Mouse (Mus musculus) E14TG2a.4 (cell line): ENCODE data around the gene Shprh.

Experiments
- H3K27me3 ChIP-seq: 2 replicates; pipeline ENCODE4 v1.6.1; 2014; ENCODE audit warnings: low read length, control low read depth; ENCODE audit not compliant: insufficient read depth
- H3K36me3 ChIP-seq: 2 replicates; pipeline ENCODE4 v1.6.1; 2014; ENCODE audit warnings: low read length, control low read depth; ENCODE audit not compliant: insufficient read depth
- H3K4me1 ChIP-seq: replicated peaks from 2 replicates; pipeline ENCODE4 v1.6.1; 2014; ENCODE audit warnings: low read depth, low read length, control low read depth
- H3K4me3 ChIP-seq: replicated peaks from 2 replicates; pipeline ENCODE4 v1.5.1; 2014; ENCODE audit warnings: mild to moderate bottlenecking, low read length
- H3K9me3 ChIP-seq: 2 replicates; pipeline ENCODE4 v1.6.1; 2014; ENCODE audit warnings: low read length, control low read depth
- CTCF ChIP-seq: conservative IDR thresholded peaks from 2 replicates; pipeline ENCODE4 v1.5.1; 2014; ENCODE audit warnings: low read length
- NANOG ChIP-seq: IDR thresholded peaks from 2 replicates; pipeline ENCODE4 v1.6.1; 2014; ENCODE audit warnings: borderline replicate concordance, low read length, mixed read lengths
- POU5F1 ChIP-seq: IDR thresholded peaks from 2 replicates; pipeline ENCODE4 v1.6.1; 2014; ENCODE audit warnings: low read length, borderline replicate concordance

Shprh gene

DNA sequence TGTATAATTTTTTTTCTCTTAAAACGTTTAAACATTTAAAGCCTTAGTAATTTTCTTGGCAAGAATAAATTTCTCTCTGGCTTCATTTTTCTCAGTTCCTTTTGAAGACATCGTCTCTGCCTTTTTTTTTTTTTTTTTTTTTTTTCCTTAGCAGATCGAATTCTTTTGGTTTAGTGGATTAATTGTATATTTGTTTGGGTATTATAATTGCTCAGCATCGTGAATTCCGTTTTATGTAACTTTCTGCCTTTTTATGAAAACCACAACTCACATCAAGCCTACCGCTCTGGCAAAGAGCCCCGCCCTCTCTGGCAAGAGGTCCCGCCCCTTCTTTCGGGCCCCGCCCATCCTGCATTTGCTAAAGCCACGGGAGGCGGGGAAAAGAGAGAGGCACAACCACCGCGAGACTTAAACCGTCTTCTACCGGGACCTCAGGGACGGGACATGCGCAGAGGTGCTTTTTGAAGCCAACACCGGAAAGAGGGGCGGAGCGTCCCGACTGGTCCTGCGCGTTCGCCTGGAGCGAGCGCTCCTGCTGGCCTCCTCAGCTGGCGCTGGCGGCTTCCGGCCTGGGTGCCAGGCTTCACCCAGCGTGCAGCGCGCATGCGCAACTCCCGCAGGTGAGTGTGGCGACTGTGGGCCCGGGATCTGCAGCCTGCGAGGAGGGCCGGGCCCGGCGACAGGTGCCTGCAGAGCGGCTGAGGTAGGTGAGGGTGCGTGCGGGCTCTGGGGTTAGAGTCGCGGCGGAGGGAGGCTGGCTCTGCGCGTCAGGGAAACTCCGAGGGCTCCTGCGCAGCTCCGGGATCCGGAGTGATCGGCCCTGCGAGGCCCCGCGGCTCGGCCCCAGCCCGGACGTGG lies at the start of gene Shprh:
Gene Shprh (plus strand): TSS at position 544 of the 858 bp plus-strand sequence.
- H3K27me3 ChIP-seq: no peaks in the 10 kb centered on the region
- peak within 1 kb of the TSS; percentile 97 for H3K4me3 ChIP-seq
- TF ChIP-seq POU5F1: no peak
- no peak for TF ChIP-seq NANOG
- no peak for TF ChIP-seq CTCF
- H3K9me3 ChIP-seq: no peaks in the 10 kb centered on the region
- peaks cover 32% of the 10 kb centered on the region for H3K4me1 ChIP-seq
- peaks cover 27% of the 10 kb centered on the region for H3K36me3 ChIP-seq

- H3K27me3 ChIP-seq: no peaks in the 10 kb centered on the region
- peaks cover 4% of the 10 kb centered on the region; the same call in 1 of the 2 replicates for H3K9me3 ChIP-seq
- no peaks in the 10 kb centered on the region for H3K4me1 ChIP-seq
- H3K4me3 ChIP-seq: no peak overlapping the region
- TF ChIP-seq POU5F1: no peak
- TF ChIP-seq CTCF: no peak
- no peak for TF ChIP-seq NANOG
- no peaks in the 10 kb centered on the region for H3K36me3 ChIP-seq
These were observed 27.4 kb upstream of the Shprh start for GRCm38 (mm10) chr10:11121781-11122180.

GRCm38 (mm10) chr10:11145580-11145979 lies 3.6 kb upstream of the Shprh start:
- H3K27me3 ChIP-seq: no peaks in the 10 kb centered on the region
- H3K9me3 ChIP-seq: no peaks in the 10 kb centered on the region
- H3K4me1 ChIP-seq: peaks cover 7% of the 10 kb centered on the region
- no peak overlapping the region for H3K4me3 ChIP-seq
- no peaks in the 10 kb centered on the region for H3K36me3 ChIP-seq
- TF ChIP-seq NANOG: no peak
- TF ChIP-seq CTCF: no peak
- no peak for TF ChIP-seq POU5F1

DNA sequence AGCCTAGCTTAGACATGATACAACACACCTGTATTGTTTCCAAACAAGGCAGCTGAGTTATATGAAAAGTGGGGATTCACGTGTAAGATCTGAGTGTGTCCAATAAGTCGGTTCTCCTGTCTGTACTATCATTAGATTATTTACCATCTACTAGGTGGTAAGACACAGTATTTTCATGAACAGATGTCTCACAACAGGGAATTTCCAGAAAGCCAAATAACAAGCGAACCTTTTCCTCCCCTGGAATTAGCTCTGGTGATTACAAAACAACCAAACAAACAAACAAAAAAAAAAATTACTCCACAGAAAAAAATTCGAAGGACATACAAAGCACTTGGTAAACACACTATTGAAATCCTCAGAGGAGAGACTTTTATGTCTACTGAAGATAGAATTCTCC lies 781 bp upstream of the Shprh start:
- Histone ChIP-seq H3K27me3 (no peaks in the 10 kb centered on the region), H3K9me3 (no peaks in the 10 kb centered on the region), H3K4me1 (peaks cover 32% of the 10 kb centered on the region), H3K4me3 (no peak overlapping the region), H3K36me3 (peaks cover 22% of the 10 kb centered on the region)
- TF ChIP-seq NANOG: no peak
- TF ChIP-seq CTCF: no peak
- no peak for TF ChIP-seq POU5F1

GRCm38 (mm10) chr10:11149742-11150125 lies 507 bp downstream of the Shprh start:
- Histone ChIP-seq H3K27me3 (no peaks in the 10 kb centered on the region), H3K9me3 (no peaks in the 10 kb centered on the region), H3K4me1 (peaks cover 32% of the 10 kb centered on the region), H3K36me3 (peaks cover 34% of the 10 kb centered on the region), H3K4me3 (peak overlapping the region; percentile 97)
- TF ChIP-seq CTCF (no peak), NANOG (no peak), POU5F1 (no peak)

DNA sequence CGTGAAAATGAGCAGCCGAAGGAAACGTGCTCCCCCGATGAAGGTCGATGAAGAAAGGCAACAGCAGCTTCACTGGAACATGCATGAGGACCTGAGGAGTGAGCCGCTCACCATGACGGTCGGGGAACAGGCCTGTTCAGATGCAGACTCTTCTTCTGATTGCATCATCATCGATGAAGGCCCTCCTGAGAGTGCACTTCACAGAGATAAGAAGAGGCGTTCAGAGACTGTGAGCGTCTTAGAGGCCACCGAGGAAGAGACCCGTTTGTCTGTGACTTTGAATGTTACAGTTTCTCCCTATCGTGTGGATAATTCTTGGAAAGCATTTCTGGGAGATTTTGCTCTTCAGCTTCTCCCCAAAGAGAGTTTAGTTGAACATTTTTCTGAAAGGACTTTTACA lies 2.4 kb downstream of the Shprh start:
- TF ChIP-seq POU5F1 (no peak), NANOG (no peak), CTCF (no peak)
- peaks cover 32% of the 10 kb centered on the region for H3K4me1 ChIP-seq
- H3K4me3 ChIP-seq: no peak overlapping the region
- no peaks in the 10 kb centered on the region for H3K27me3 ChIP-seq
- H3K36me3 ChIP-seq: peaks cover 53% of the 10 kb centered on the region
- no peaks in the 10 kb centered on the region for H3K9me3 ChIP-seq

- H3K9me3 ChIP-seq: no peaks in the 10 kb centered on the region
- H3K27me3 ChIP-seq: no peaks in the 10 kb centered on the region
- TF ChIP-seq CTCF (0 out of 2 replicates have a peak, but pooled peaks have one; percentile 7), NANOG (no peak)
These were observed 7.8 kb downstream of the Shprh start for GRCm38 (mm10) chr10:11157039-11157438.

DNA sequence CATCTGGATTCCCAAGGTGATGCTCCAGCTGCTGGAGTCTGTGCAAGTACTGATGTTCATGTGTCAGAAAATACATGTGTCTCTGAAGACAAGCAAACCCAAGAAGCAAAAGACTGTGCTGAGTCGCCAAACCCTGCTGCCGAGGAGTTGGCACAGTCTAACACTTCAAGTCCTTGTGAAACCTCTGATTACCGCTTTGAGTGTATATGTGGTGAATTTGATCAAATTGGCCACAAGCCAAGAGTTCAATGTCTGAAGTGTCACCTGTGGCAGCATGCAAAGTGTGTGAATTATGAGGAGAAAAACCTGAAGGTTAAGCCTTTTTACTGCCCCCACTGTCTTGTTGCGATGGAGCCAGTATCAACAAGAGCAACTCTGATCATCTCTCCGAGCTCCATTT lies 15.3 kb downstream of the Shprh start:
- Histone ChIP-seq H3K27me3 (no peaks in the 10 kb centered on the region), H3K4me1 (no peaks in the 10 kb centered on the region), H3K36me3 (peaks cover 83% of the 10 kb centered on the region), H3K4me3 (no peak overlapping the region), H3K9me3 (no peaks in the 10 kb centered on the region)
- TF ChIP-seq POU5F1 (no peak), NANOG (no peak), CTCF (no peak)

More at GRCm38 (mm10) chr10:11157039-11157438, 7.8 kb downstream of the Shprh start:
- Histone ChIP-seq H3K4me3 (no peak overlapping the region), H3K36me3 (peaks cover 86% of the 10 kb centered on the region), H3K4me1 (peaks cover 11% of the 10 kb centered on the region)

DNA sequence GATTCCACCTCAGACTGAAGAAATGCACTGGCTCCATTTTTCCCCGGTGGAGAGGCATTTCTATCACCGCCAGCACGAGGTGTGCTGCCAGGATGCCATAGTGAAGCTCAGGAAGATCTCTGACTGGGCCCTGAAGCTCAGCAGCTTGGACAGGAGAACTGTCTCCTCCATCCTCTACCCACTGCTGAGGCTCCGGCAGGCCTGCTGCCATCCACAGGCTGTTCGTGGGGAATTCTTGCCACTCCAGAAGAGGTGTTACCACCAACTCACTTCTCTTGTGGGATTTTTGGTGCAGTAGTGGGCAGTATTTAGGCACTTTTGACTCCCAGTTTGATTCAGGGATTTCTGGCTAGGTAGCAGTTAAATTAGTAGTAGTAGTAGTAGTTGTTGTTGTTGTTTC lies 21.0 kb downstream of the Shprh start:
- Histone ChIP-seq H3K4me1 (no peaks in the 10 kb centered on the region), H3K4me3 (no peak overlapping the region), H3K36me3 (peaks cover 90% of the 10 kb centered on the region), H3K27me3 (no peaks in the 10 kb centered on the region), H3K9me3 (no peaks in the 10 kb centered on the region)
- TF ChIP-seq CTCF (no peak), POU5F1 (no peak), NANOG (no peak)
